Mouse (Mus musculus) hindbrain, postnatal 0 days (tissue): ENCODE results near the gene Usp15. TPM values are rescaled to one million over a fixed set of nuclear protein-coding genes. Genes with fewer than 3 reads are reported as not detected.
A peak's percentile ranks its signal among the peaks of the same experiment; 100 is the strongest.

Experiments
- ATAC-seq: fragments of 200-750 bp; cut with Nextera tagmentation; 2 replicates; pipeline ENCODE4 v1.8.0; 2017; ENCODE audit warnings: mild to moderate bottlenecking, moderate TSS enrichment, moderate library complexity
- DNase-seq: peaks from one replicate; pipeline ENCODE4 v3.0.0-alpha.2; 2015; ENCODE audit warnings: low spot score
- H3K27ac ChIP-seq: fragments of 300-500 bp; sonication (generic); 2 replicates; pipeline ENCODE4 v1.5.1; 2014; ENCODE audit warnings: mild to moderate bottlenecking
- H3K27me3 ChIP-seq: fragments of 300-500 bp; sonication (generic); 2 replicates; pipeline ENCODE4 v1.6.1; 2014; ENCODE audit warnings: low read length, mixed read lengths; ENCODE audit not compliant: insufficient read depth
- H3K36me3 ChIP-seq: fragments of 300-500 bp; sonication (generic); 2 replicates; pipeline ENCODE4 v1.6.1; 2014; ENCODE audit warnings: low read length, mixed read lengths; ENCODE audit not compliant: insufficient read depth
- H3K4me1 ChIP-seq: fragments of 300-500 bp; sonication (generic); 2 replicates; pipeline ENCODE4 v1.6.1; 2014; ENCODE audit warnings: antibody characterized with exemption, low read length, mixed read lengths; ENCODE audit not compliant: insufficient read depth
- H3K4me2 ChIP-seq: fragments of 300-500 bp; sonication (generic); 2 replicates; pipeline ENCODE4 v1.6.1; 2014; ENCODE audit warnings: low read depth, mild to moderate bottlenecking, low read length, moderate library complexity, mixed read lengths
- H3K4me3 ChIP-seq: fragments of 300-500 bp; sonication (generic); 2 replicates; pipeline ENCODE4 v1.5.1; 2014; ENCODE audit warnings: low read length
- H3K9ac ChIP-seq: fragments of 300-500 bp; sonication (generic); replicated peaks from 2 replicates; pipeline ENCODE4 v1.6.1; 2014; ENCODE audit warnings: mild to moderate bottlenecking, low read length, moderate library complexity, mixed read lengths
- H3K9me3 ChIP-seq: fragments of 300-500 bp; sonication (generic); 2 replicates; pipeline ENCODE4 v1.6.1; 2016; ENCODE audit warnings: low read length, mixed read lengths
- CTCF ChIP-seq: IDR thresholded peaks from 2 replicates; pipeline ENCODE4 v1.5.1; 2016; ENCODE audit warnings: antibody characterized with exemption, control low read depth, low read depth
- WGBS: fragments of 180-500 bp; shearing (Covaris S2); extraction: QIAGEN DNeasy Blood & Tissue Kit; methylation state at CpG from one replicate; pipeline ENCODE4 v1.1.7; 2014; 5-methylcytosine and 5-hydroxymethylcytosine counted together
- polyA plus RNA-seq: library from polyadenylated mRNA; unstranded; fragments of >200 nt; fragmentation: Nextera tagmentation; extraction: Ambion mirVana; gene quantifications from 2 replicates; pipeline ENCODE4 v1.2.1, GENCODE M21; 2015
- total RNA-seq: library from RNA; depleted of rRNA; stranded (reverse); fragments of >200 nt; gene quantifications from 2 replicates; pipeline ENCODE4 v1.2.3, GENCODE M21; 2014

Gene Usp15
- total and polyA plus RNA-seq, 2 experiments from 2014 or later = 41.6 to 64.9 TPM

DNA sequence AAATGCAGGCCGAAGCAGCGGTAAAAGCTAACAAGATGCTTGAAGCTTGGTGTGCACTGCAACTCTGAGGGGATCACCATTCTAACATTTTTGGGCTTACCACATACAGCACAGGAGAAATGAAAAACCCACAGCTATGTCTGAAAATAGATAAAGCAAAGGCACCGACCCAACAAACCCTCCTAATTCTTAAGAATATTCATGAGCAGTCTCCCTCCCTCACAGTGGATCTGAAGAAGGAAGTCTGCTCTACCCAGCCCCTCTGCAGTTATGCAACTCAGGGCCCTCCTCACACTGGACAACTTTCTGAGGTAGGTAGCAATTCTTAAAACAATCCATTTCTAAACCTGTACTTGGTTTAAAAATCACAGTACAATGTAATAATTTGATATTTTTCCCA is 14.4 kb downstream of the Usp15 start:
- no peak for TF ChIP-seq CTCF
- Histone ChIP-seq H3K4me2 (no peak overlapping the region), H3K4me3 (no peak overlapping the region), H3K27me3 (no peaks in the 10 kb centered on the region), H3K36me3 (peaks cover 18% of the 10 kb centered on the region), H3K9me3 (no peaks in the 10 kb centered on the region), H3K4me1 (no peaks in the 10 kb centered on the region), H3K9ac (no peak overlapping the region), H3K27ac (no peak overlapping the region)
- WGBS = 79% methylated on average over 3 of the region's 3 CpGs
- DNase-seq (no peak), ATAC-seq (no peak)

DNA sequence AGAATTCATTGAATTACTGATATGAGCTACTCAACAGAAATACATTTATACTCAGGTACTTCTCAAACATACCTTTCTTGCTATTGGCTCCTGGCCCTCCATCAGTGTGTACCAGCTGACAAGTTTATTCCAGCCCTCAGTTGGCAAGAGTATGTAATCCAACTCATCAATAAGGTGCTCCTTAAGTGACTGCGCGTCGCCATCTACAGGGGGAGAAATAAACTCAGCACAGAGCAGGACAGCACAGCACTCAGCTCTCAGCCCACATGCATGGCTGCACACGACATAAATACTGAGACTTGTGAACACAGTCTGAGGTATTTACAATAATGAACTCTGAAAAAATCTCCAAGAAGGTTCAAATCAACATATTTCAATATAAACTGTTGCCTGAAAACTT is 21.0 kb downstream of the Usp15 start:
- Histone ChIP-seq H3K4me3 (no peak overlapping the region), H3K4me1 (no peaks in the 10 kb centered on the region), H3K36me3 (peaks cover 29% of the 10 kb centered on the region), H3K9ac (no peak overlapping the region), H3K9me3 (no peaks in the 10 kb centered on the region), H3K27me3 (no peaks in the 10 kb centered on the region), H3K4me2 (no peak overlapping the region), H3K27ac (no peak overlapping the region)
- whole genome bisulfite sequencing = 65% methylated on average over 4 of the region's 4 CpGs
- peak; percentile 18 for DNase-seq
- peak; percentile 37 for TF ChIP-seq CTCF
- no peak for ATAC-seq

DNA sequence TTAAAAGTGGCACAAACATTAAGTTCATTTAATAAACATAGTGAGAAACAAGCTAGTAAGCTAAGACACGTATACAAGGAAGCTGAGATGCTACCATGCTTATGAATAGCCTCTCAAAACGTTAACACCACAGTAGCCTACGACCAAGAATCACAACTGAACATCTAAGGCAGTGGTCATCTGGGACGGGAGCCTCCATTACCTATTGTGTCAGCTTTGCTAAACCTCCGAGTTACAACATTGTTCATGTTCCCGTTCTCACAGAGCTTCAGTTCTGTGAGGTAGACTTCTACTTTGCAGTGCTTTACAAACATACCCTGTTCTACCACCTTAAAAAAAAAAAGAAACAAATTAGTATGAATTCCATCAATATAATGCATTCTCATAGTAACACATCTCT is 25.9 kb downstream of the Usp15 start:
- WGBS = 83% methylated on average over 6 of the region's 6 CpGs
- Histone ChIP-seq H3K27me3 (no peaks in the 10 kb centered on the region), H3K4me1 (no peaks in the 10 kb centered on the region), H3K4me3 (no peak overlapping the region), H3K36me3 (peaks cover 26% of the 10 kb centered on the region; the same call in 1 of the 2 replicates), H3K4me2 (no peak overlapping the region), H3K9ac (no peak overlapping the region), H3K9me3 (no peaks in the 10 kb centered on the region), H3K27ac (no peak overlapping the region)
- ATAC-seq (no peak), DNase-seq (no peak)
- no peak for TF ChIP-seq CTCF

DNA sequence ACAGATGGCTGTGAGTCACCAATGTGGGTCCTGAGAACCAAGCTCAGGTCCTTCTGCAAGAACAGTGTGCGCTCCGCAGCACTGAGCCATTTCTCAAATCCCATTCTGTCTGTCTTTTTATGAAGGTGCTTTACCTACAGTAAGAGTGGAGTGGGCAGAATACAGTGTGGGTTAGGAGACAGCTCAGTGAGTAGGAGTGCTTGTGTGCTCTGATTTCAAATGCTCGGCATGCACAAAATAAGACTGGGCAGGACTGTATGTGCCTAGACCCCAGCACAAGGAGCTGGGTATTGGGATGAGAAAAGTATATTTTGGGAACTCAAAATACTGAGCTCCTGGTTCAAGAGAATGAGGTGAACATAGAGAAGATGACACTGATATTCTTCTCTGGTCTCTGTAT is 31.3 kb downstream of the Usp15 start:
- 93% methylated on average over 3 of the region's 3 CpGs for WGBS
- no peaks in the 10 kb centered on the region for H3K27me3 ChIP-seq
- H3K9me3 ChIP-seq = no peaks in the 10 kb centered on the region
- no peaks in the 10 kb centered on the region for H3K4me1 ChIP-seq
- H3K36me3 ChIP-seq = peaks cover 27% of the 10 kb centered on the region; the same call in 1 of the 2 replicates
- no peak overlapping the region for H3K4me3 ChIP-seq
- no peak for TF ChIP-seq CTCF
- no peak for DNase-seq
- no peak overlapping the region for H3K27ac ChIP-seq
- no peak for ATAC-seq
- no peak overlapping the region for H3K4me2 ChIP-seq
- H3K9ac ChIP-seq = no peak overlapping the region

DNA sequence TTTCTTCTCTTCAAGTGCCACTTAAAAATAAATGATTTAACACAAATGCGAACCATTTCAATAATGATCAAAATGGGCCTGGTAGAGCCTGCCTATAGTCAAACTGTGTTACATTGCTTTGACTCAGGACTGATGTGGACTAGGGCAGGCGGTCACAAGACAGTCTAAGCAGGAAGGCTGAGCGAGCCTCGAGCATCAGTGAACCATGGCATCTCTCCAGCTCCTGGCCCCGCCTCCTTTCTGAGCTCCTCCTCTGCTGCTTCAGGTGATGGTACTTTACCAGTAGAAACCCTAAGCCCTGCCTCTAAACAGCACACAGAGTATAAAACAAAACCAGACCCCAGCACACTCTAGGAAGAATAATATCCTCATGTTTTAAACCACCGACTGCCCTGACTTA is 36.3 kb downstream of the Usp15 start:
- no peak overlapping the region for H3K4me3 ChIP-seq
- no peak overlapping the region for H3K9ac ChIP-seq
- ATAC-seq (no peak), DNase-seq (no peak)
- H3K9me3 ChIP-seq = no peaks in the 10 kb centered on the region
- 70% methylated on average over 6 of the region's 6 CpGs for WGBS
- H3K4me2 ChIP-seq = no peak overlapping the region
- no peak for TF ChIP-seq CTCF
- peaks cover 6% of the 10 kb centered on the region; the same call in 1 of the 2 replicates for H3K36me3 ChIP-seq
- H3K4me1 ChIP-seq = no peaks in the 10 kb centered on the region
- H3K27ac ChIP-seq = no peak overlapping the region
- H3K27me3 ChIP-seq = no peaks in the 10 kb centered on the region

DNA sequence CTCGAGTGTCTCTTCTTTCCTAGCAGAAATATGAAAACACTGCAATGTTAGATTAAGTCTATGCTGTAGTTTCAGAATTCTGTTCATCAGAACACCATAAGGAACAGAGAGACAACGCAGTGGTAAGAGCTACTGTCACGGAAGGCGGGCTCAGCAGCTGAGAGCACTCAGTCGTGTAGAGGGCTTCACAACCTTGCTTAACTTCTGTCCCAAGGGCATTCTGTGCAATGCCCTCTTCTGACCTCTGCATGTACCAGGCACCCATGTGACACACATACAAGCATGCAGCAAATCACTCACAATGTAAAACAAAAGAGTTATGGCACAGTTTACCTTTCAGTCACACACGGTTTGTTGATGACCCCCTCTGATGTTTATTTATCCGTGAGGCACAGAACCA is 37.5 kb downstream of the Usp15 start:
- Histone ChIP-seq H3K9me3 (no peaks in the 10 kb centered on the region), H3K27me3 (no peaks in the 10 kb centered on the region), H3K4me3 (no peak overlapping the region), H3K36me3 (peaks cover 3% of the 10 kb centered on the region; the same call in 1 of the 2 replicates), H3K4me2 (no peak overlapping the region), H3K4me1 (no peaks in the 10 kb centered on the region), H3K27ac (no peak overlapping the region), H3K9ac (no peak overlapping the region)
- ATAC-seq = no peak
- no peak for TF ChIP-seq CTCF
- WGBS = 82% methylated on average over 7 of the region's 7 CpGs
- DNase-seq = no peak

DNA sequence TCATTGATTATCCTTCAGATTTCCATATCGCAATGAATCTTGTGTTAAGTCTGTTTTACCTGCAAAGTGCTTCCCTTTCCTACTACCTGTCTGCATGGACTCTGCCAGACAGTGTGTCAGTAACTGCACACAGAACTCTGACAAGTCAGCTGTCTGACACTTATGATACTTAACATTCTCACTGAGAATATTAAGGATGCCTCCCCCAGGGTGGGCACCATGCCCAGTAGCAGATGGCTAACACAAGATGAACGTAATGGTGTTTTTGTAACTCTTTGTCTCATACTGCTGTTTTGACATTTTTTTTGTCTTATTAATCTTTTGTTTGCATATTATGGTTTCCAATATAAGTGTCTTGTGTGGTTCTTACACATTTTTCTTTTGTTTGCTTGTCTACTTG is 40.4 kb downstream of the Usp15 start:
- Histone ChIP-seq H3K36me3 (no peaks in the 10 kb centered on the region; the same call in 1 of the 2 replicates), H3K4me1 (no peaks in the 10 kb centered on the region), H3K4me2 (no peak overlapping the region), H3K4me3 (no peak overlapping the region), H3K27me3 (no peaks in the 10 kb centered on the region), H3K27ac (no peak overlapping the region), H3K9me3 (no peaks in the 10 kb centered on the region), H3K9ac (no peak overlapping the region)
- ATAC-seq (0 out of 2 replicates have a peak, but pooled peaks have one; percentile 40), DNase-seq (peak; percentile 53)
- 59% methylated on average over 2 of the region's 2 CpGs for WGBS
- no peak for TF ChIP-seq CTCF
